Mouse (Mus musculus): ENCODE data around the gene Wdr20. TPM values are rescaled to one million over a fixed set of nuclear protein-coding genes. Genes with fewer than 3 reads are reported as not detected.

The Wdr20 gene
- total and polyA plus RNA-seq, 3 experiments = 17.9 to 26.2 (median 22.8) TPM

DNA sequence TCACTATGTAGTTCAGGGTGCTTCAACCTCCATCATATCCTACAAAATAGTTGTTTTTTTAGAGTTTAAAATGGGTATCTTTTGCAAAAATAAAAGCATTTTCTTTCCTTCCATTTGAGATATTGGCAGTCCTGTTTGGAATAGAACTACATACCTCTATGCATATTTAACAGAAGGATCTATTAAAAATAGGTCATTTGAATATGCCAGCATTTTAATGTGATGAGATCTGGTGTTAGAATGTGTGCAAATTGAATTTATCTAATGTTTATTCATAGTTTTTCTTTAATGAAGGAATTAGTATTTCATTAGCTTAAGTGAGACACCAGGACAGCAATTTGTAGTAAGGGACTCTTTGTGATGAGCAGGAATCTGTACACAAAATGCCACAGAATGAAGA is 30.8 kb downstream of the Wdr20 start:
- Histone ChIP-seq H3K36me3 (replicated peaks in 1 of 2; ENCODE audit: control insufficient read depth in 1 of 2, insufficient read depth in 1 of 2, low read length in 1 of 2) (peaks cover 0 to 39% of the 10 kb centered on the region in 2 experiments), H3K27me3 (replicated peaks) (no peaks in the 10 kb centered on the region), H3K9me3 (replicated peaks; ENCODE audit: low read length) (no peaks in the 10 kb centered on the region), H3K27ac (ENCODE audit: insufficient read depth, low read depth) (no peak overlapping the region), H3K4me1 (ENCODE audit: control insufficient read depth in 1 of 2, insufficient read depth in 2 of 2) (peaks cover 3 to 25% of the 10 kb centered on the region in 2 experiments), H3K4me2 (ENCODE audit: insufficient read depth, low read depth, poor library complexity, severe bottlenecking) (no peak overlapping the region), H3K79me2 (replicated peaks; ENCODE audit: control insufficient read depth, extremely low read depth, insufficient read depth, poor library complexity, severe bottlenecking) (peaks cover 3% of the 10 kb centered on the region; the same call in 1 of the 2 replicates), H3K9ac (ENCODE audit: insufficient read depth, low read depth) (no peak overlapping the region), H3K4me3 (replicated peaks in 1 of 3; ENCODE audit: low read depth in 2 of 3, low read length in 2 of 3, poor library complexity in 1 of 3) (no peak overlapping the region)
- in situ Hi-C loops (cut with MboI; ENCODE audit: low pct_ligation_motif_present, low pct_unique_long_range_greater_than_20kb, low sequenced_read_pairs) (no loop called here), dilution Hi-C loops (cut with MboI; ENCODE audit: extremely low pct_ligation_motif_present, extremely low pct_unique_long_range_greater_than_20kb, low sequenced_read_pairs) (no loop called here)
- no peak for TF ChIP-seq GABPA (IDR thresholded peaks at IDR 0.05; ENCODE audit: insufficient replicate concordance, low read depth, low read length)
- TF ChIP-seq HCFC1 (IDR thresholded peaks at IDR 0.05; ENCODE audit: low read depth, low read length) = no peak
- no peak for TF ChIP-seq ZMIZ1 (IDR thresholded peaks at IDR 0.05; ENCODE audit: low read depth, low read length)
- TF ChIP-seq BHLHE40 (IDR thresholded peaks at IDR 0.05; ENCODE audit: low read depth, low read length) = no peak
- TF ChIP-seq ZNF384 (IDR thresholded peaks at IDR 0.05; ENCODE audit: low read depth, low read length) = no peak
- TF ChIP-seq CHD1 (IDR thresholded peaks at IDR 0.05; ENCODE audit: low read depth, low read length) = no peak
- TF ChIP-seq POLR2AphosphoS2 (IDR thresholded peaks at IDR 0.05; ENCODE audit: low read depth, low read length) = no peak
- TF ChIP-seq PAX5 (IDR thresholded peaks at IDR 0.05; ENCODE audit: low read length) = no peak
- no peak for TF ChIP-seq NELFE (IDR thresholded peaks at IDR 0.05; ENCODE audit: low read depth, low read length)
- no peak for TF ChIP-seq SIN3A (IDR thresholded peaks at IDR 0.05; ENCODE audit: low read length)
- no peak for TF ChIP-seq KAT2A (IDR thresholded peaks at IDR 0.05; ENCODE audit: insufficient replicate concordance, low read length)
- TF ChIP-seq NRF1 (IDR thresholded peaks at IDR 0.05; ENCODE audit: low read depth, low read length) = no peak
- TF ChIP-seq EP300 (IDR thresholded peaks at IDR 0.05; ENCODE audit: low read length) = no peak
- TF ChIP-seq JUND (conservative IDR thresholded peaks at IDR 0.05; ENCODE audit: low read depth, low read length) = no peak
- TF ChIP-seq POLR2A (IDR thresholded peaks at IDR 0.05; ENCODE audit: low read depth, low read length) = no peak
- DNase-seq (ENCODE audit: extremely low read depth) = no peak

DNA sequence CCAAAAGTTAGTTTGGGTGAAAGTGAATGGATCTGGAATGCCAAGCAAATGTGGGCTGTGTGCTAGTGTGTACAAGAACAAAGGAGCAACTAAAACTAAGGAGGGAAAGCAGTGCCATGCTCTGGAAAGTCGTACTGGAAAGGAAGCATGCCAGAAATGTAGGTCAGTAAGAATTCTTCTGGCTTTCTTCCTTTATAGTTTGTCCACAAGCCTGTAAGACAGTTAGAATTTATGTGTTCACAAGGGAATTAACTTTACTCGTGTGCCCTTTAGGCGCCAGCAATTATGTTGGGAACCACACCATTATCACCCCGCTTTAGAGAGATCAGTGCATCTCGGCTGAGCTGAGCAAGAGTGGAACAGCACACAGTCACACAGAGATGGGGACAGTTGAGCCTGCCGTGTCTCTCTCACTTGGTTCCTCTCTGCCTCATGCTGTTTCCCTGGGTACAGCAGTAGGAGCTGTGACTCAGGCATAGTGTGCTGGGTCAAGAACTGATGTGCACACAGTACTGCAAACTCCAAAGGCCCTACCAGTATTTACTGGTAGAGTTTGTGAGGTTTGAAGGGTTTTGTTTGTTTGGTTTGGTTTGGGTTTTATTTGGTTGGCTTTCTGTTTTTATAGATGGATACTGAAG is 32.0 kb downstream of the Wdr20 start:
- Histone ChIP-seq H3K27me3 (replicated peaks) (no peaks in the 10 kb centered on the region), H3K79me2 (replicated peaks; ENCODE audit: control insufficient read depth, extremely low read depth, insufficient read depth, poor library complexity, severe bottlenecking) (peaks cover 3% of the 10 kb centered on the region; the same call in 1 of the 2 replicates), H3K4me2 (ENCODE audit: insufficient read depth, low read depth, poor library complexity, severe bottlenecking) (no peak overlapping the region), H3K4me1 (ENCODE audit: control insufficient read depth in 1 of 2, insufficient read depth in 2 of 2) (peaks cover 3 to 25% of the 10 kb centered on the region in 2 experiments), H3K27ac (ENCODE audit: insufficient read depth, low read depth) (no peak overlapping the region), H3K36me3 (replicated peaks in 1 of 2; ENCODE audit: control insufficient read depth in 1 of 2, insufficient read depth in 1 of 2, low read length in 1 of 2) (peaks cover 0 to 36% of the 10 kb centered on the region in 2 experiments), H3K4me3 (replicated peaks in 1 of 3; ENCODE audit: low read depth in 2 of 3, low read length in 2 of 3, poor library complexity in 1 of 3) (no peak overlapping the region), H3K9me3 (replicated peaks; ENCODE audit: low read length) (no peaks in the 10 kb centered on the region), H3K9ac (ENCODE audit: insufficient read depth, low read depth) (no peak overlapping the region)
- dilution Hi-C loops (cut with MboI; ENCODE audit: extremely low pct_ligation_motif_present, extremely low pct_unique_long_range_greater_than_20kb, low sequenced_read_pairs) (no loop called here), in situ Hi-C loops (cut with MboI; ENCODE audit: low pct_ligation_motif_present, low pct_unique_long_range_greater_than_20kb, low sequenced_read_pairs) (no loop called here)
- no peak for DNase-seq (ENCODE audit: extremely low read depth)
- TF ChIP-seq JUN (IDR thresholded peaks at IDR 0.05; ENCODE audit: insufficient read depth, low read depth, low read length) (no peak), MXI1 (IDR thresholded peaks at IDR 0.05; ENCODE audit: low read depth, low read length) (no peak), MAFK (IDR thresholded peaks at IDR 0.05; ENCODE audit: insufficient replicate concordance, low read length) (no peak), KAT2A (IDR thresholded peaks at IDR 0.05; ENCODE audit: insufficient replicate concordance, low read length) (no peak), CTCF (conservative IDR thresholded peaks at IDR 0.05 in 1 of 2, IDR thresholded peaks at IDR 0.05 in 1 of 2; ENCODE audit: low read depth in 2 of 2, low read length in 2 of 2) (no peak), HCFC1 (IDR thresholded peaks at IDR 0.05; ENCODE audit: low read depth, low read length) (no peak), BHLHE40 (IDR thresholded peaks at IDR 0.05; ENCODE audit: low read depth, low read length) (no peak), PAX5 (IDR thresholded peaks at IDR 0.05; ENCODE audit: low read length) (no peak), ZNF384 (IDR thresholded peaks at IDR 0.05; ENCODE audit: low read depth, low read length) (no peak), NELFE (IDR thresholded peaks at IDR 0.05; ENCODE audit: low read depth, low read length) (no peak)

Data from CH12.LX (cell line).